Mouse (Mus musculus) lung, postnatal 0 days (tissue): ENCODE data around the gene Ociad2.

Experiments used
- CTCF ChIP-seq: IDR thresholded peaks from 2 replicates; pipeline ENCODE4 v1.5.1; 2016; ENCODE audit warnings: antibody characterized with exemption, mild to moderate bottlenecking
- EP300 ChIP-seq: IDR thresholded peaks from 2 replicates; pipeline ENCODE4 v1.6.1; 2016; ENCODE audit warnings: antibody characterized with exemption, mild to moderate bottlenecking, control low read depth

- TF ChIP-seq CTCF (no peak), EP300 (no peak)
Measured at GRCm38 (mm10) chr5:73349514-73349913, 8.7 kb upstream of the Ociad2 start.
